Mouse (Mus musculus) liver, postnatal 0 days (tissue): Measurements from ENCODE around the gene Gm20388.

Experiments used
- CTCF ChIP-seq: sonication (generic); IDR thresholded peaks from 2 replicates; pipeline ENCODE4 v1.5.1; 2016; ENCODE audit warnings: antibody characterized with exemption, low read depth
- EP300 ChIP-seq: IDR thresholded peaks from 2 replicates; pipeline ENCODE4 v1.6.1; 2016; ENCODE audit warnings: antibody characterized with exemption, low read depth, mild to moderate bottlenecking

- TF ChIP-seq CTCF: no peak
- TF ChIP-seq EP300: peak; percentile 23; the same call in 1 of the 2 replicates
These were observed 2663.6 kb downstream of the Gm20388 start for GRCm38 (mm10) chr8:122574264-122574663.
